Mouse (Mus musculus) E14TG2a.4 (cell line): Measurements from ENCODE around the gene Pkp4.

Experiments
- CTCF ChIP-seq: conservative IDR thresholded peaks from 2 replicates; pipeline ENCODE4 v1.5.1; 2014; ENCODE audit warnings: low read length
- POU5F1 ChIP-seq: IDR thresholded peaks from 2 replicates; pipeline ENCODE4 v1.6.1; 2014; ENCODE audit warnings: low read length, borderline replicate concordance

DNA sequence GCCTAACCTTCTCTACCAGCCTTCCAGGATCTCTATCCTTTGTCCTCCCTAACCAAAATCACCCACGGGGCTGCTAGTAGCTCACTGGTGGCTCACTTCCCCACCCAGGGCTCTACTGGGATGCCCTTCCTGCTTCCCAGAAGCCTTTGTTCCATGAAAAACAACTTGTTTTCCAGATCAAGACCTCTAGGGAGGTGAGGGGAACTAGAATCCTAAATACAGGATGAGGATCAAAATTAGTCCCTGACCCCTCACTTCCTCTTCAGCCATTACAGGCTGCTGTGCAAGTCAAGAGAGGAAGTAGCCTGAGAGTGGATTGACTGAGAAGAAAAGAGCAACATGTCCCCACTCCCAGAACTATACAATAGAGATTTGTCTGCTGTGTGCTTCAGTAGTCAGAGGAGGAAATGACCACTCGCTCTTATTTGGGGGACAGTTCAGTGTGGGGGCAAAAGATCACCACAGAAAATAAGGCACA, 240.3 kb downstream of the Pkp4 start:
- TF ChIP-seq CTCF (no peak), POU5F1 (no peak)
